Mouse (Mus musculus) midbrain, embryonic 10.5 days (tissue): ENCODE data around the gene Mageb16. TPM values are rescaled to one million over a fixed set of nuclear protein-coding genes. Genes with fewer than 3 reads are reported as not detected.

ENCODE experiments used
- DNase-seq: peaks from one replicate; pipeline ENCODE4 v3.0.0-alpha.2; 2017; ENCODE audit warnings: low spot score
- H3K27ac ChIP-seq: fragments of 300-500 bp; sonication (generic); replicated peaks from 2 replicates; pipeline ENCODE4 v1.5.1; 2016; ENCODE audit warnings: mild to moderate bottlenecking
- H3K27me3 ChIP-seq: fragments of 300-500 bp; sonication (generic); 2 replicates; pipeline ENCODE4 v1.6.1; 2016; ENCODE audit warnings: low read depth, mild to moderate bottlenecking; ENCODE audit not compliant: poor library complexity, severe bottlenecking
- H3K36me3 ChIP-seq: fragments of 300-500 bp; sonication (generic); 2 replicates; pipeline ENCODE4 v1.6.1; 2016; ENCODE audit warnings: mild to moderate bottlenecking, moderate library complexity
- H3K4me1 ChIP-seq: fragments of 300-500 bp; sonication (generic); 2 replicates; pipeline ENCODE4 v1.6.1; 2016
- H3K4me3 ChIP-seq: fragments of 300-500 bp; sonication (generic); 2 replicates; pipeline ENCODE4 v1.5.1; 2016; ENCODE audit warnings: mild to moderate bottlenecking, moderate library complexity
- H3K9me3 ChIP-seq: fragments of 300-500 bp; sonication (generic); replicated peaks from 2 replicates; pipeline ENCODE4 v1.6.1; 2016; ENCODE audit warnings: mild to moderate bottlenecking
- WGBS: fragments of 180-500 bp; shearing (Covaris S2); methylation state at CpG from one replicate; pipeline ENCODE4 v1.1.7; 2016; 5-methylcytosine and 5-hydroxymethylcytosine counted together
- polyA plus RNA-seq: library from polyadenylated mRNA; unstranded; fragments of >200 nt; fragmentation: Nextera tagmentation; extraction: Ambion mirVana; gene quantifications from 2 replicates; pipeline ENCODE4 v1.2.1, GENCODE M21; 2016

The Mageb16 gene
- 0.14 and 0.15 TPM in 2 replicates for polyA plus RNA-seq

- Histone ChIP-seq H3K9me3 (no peaks in the 10 kb centered on the region), H3K36me3 (no peaks in the 10 kb centered on the region), H3K4me3 (no peak within 1 kb of the TSS), H3K4me1 (no peaks in the 10 kb centered on the region), H3K27me3 (no peaks in the 10 kb centered on the region), H3K27ac (no peak within 1 kb of the TSS)
- 69% methylated on average over 8 of the region's 8 CpGs for WGBS
- no peak for DNase-seq
Observed at GRCm38 (mm10) chrX:79671411-79671810, at the start of gene Mageb16. Gene Mageb16, minus strand, starts transcription at chrX:79671435.

GRCm38 (mm10) chrX:79651091-79651490 is 20.1 kb downstream of the Mageb16 start:
- Histone ChIP-seq H3K4me1 (no peaks in the 10 kb centered on the region), H3K27me3 (no peaks in the 10 kb centered on the region), H3K36me3 (no peaks in the 10 kb centered on the region), H3K4me3 (no peak overlapping the region), H3K27ac (no peak overlapping the region), H3K9me3 (no peaks in the 10 kb centered on the region)
- 61% methylated on average over 2 of the region's 2 CpGs for WGBS
- no peak for DNase-seq

DNA sequence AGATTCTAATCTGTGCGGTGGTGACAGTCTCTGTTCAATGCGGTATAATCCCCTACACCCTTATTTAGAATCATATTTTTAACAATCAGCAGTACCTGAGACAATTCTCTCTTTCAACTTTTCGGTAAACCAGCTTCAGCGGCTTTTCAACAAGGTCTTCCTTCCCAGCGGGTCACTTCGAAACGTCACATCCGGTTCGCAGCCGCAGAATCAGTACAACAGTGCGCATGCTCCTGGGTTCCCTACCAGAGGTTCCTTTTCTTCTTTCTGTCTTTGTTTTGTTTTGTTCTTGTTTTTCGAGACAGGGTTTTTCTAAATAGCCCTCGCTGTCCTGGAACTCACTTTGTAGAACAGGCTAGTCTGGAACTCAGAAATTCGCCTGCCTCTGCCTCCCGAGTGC is 35.8 kb downstream of the Mageb16 start:
- WGBS, result 91% methylated on average over 15 of the region's 15 CpGs

GRCm38 (mm10) chrX:79606462-79606861 is 64.8 kb downstream of the Mageb16 start:
- Histone ChIP-seq H3K9me3 (no peaks in the 10 kb centered on the region), H3K27ac (no peak overlapping the region), H3K4me3 (no peak overlapping the region), H3K4me1 (no peaks in the 10 kb centered on the region), H3K36me3 (no peaks in the 10 kb centered on the region), H3K27me3 (no peaks in the 10 kb centered on the region)
- 72% methylated on average over 2 of the region's 2 CpGs for WGBS
- DNase-seq, result no peak

More for the DNA sequence above, 35.8 kb downstream of the Mageb16 start:
- H3K36me3 ChIP-seq, result no peaks in the 10 kb centered on the region
- H3K27me3 ChIP-seq, result no peaks in the 10 kb centered on the region
- peaks cover 6% of the 10 kb centered on the region; the same call in 1 of the 2 replicates for H3K9me3 ChIP-seq
- H3K4me3 ChIP-seq, result no peak overlapping the region
- DNase-seq, result no peak
- H3K27ac ChIP-seq, result no peak overlapping the region
- no peaks in the 10 kb centered on the region for H3K4me1 ChIP-seq

Other genes with a start within 250 kb of the Mageb16 start
- gene Gm7173, start 154.2 kb downstream of the Mageb16 start, polyA plus RNA-seq, result 0.39 and 0.58 TPM in 2 replicates